Mouse (Mus musculus) liver, postnatal 0 days (tissue): ENCODE measurements around the gene Gm20481.
A peak's percentile ranks its signal among the peaks of the same experiment; 100 is the strongest.

Experiments
- CTCF ChIP-seq: sonication (generic); IDR thresholded peaks from 2 replicates; pipeline ENCODE4 v1.5.1; 2016; ENCODE audit warnings: antibody characterized with exemption, low read depth
- EP300 ChIP-seq: IDR thresholded peaks from 2 replicates; pipeline ENCODE4 v1.6.1; 2016; ENCODE audit warnings: antibody characterized with exemption, low read depth, mild to moderate bottlenecking

DNA sequence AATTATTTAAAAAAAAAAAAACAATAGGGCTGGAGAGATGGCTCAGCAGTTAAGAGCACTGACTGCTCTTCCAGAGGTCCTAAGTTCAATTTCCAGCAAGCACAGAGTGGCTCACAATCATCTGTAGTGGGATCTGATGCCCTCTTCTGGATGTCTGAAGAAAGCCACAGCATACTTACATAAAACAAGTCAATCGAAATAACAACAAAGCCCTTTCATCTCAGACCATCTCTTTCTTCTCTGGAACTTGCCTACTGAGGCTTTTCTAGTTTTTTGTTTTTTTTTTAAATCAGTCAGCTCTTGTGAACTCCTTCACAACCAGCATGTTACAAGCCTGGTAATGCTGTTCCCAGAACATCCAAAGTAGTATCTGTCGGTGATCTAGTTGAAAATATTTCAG is 10.9 kb downstream of the Gm20481 start:
- TF ChIP-seq EP300 (no peak), CTCF (peak; percentile 82)
